Mouse (Mus musculus): ENCODE data around the gene Fam72a. TPM values are rescaled to one million over a fixed set of nuclear protein-coding genes. Genes with fewer than 3 reads are reported as not detected.

Fam72a gene
- polyA plus RNA-seq (2015; fragmentation: Nextera tagmentation; extraction: Ambion mirVana), result 2.4 and 3.1 TPM in 2 replicates

- H3K27me3 ChIP-seq (replicated peaks), result no peaks in the 10 kb centered on the region
- H3K4me1 ChIP-seq, result peaks cover 47% of the 10 kb centered on the region
- peak; percentile 92 for ATAC-seq (ENCODE audit: extremely low read depth, insufficient number of reproducible peaks, low FRiP score, low TSS enrichment)
- WGBS, result under 1% methylated on average over 44 of the region's 44 CpGs
- H3K36me3 ChIP-seq, result no peaks in the 10 kb centered on the region
- peak within 1 kb of the TSS; percentile 93 for H3K4me3 ChIP-seq
- H3K4me2 ChIP-seq, result peak within 1 kb of the TSS; percentile 96
- H3K27ac ChIP-seq (replicated peaks), result peak within 1 kb of the TSS; percentile 97
- H3K9ac ChIP-seq, result peak within 1 kb of the TSS; percentile 93
- H3K9me3 ChIP-seq, result no peaks in the 10 kb centered on the region
Observed at GRCm38 (mm10) chr1:131527281-131528080, at the start of gene Fam72a, which contains the start of gene Srgap2. Fam72a (plus strand) TSS chr1:131527903. Srgap2 (minus strand) TSS chr1:131527352.

GRCm38 (mm10) chr1:131478770-131479305 lies 48.9 kb upstream of the Fam72a start:
- H3K27ac ChIP-seq (replicated peaks), result peak overlapping the region; percentile 85
- peak; percentile 61 for ATAC-seq (ENCODE audit: extremely low read depth, insufficient number of reproducible peaks, low FRiP score, low TSS enrichment)

GRCm38 (mm10) chr1:131481391-131481790 lies 46.3 kb upstream of the Fam72a start:
- peaks cover 18% of the 10 kb centered on the region for H3K36me3 ChIP-seq
- H3K9me3 ChIP-seq, result peaks cover 9% of the 10 kb centered on the region
- H3K27me3 ChIP-seq (replicated peaks), result no peaks in the 10 kb centered on the region
- no peak overlapping the region for H3K27ac ChIP-seq (replicated peaks)
- H3K9ac ChIP-seq, result no peak overlapping the region
- no peak overlapping the region for H3K4me2 ChIP-seq
- H3K4me3 ChIP-seq, result no peak overlapping the region
- H3K4me1 ChIP-seq, result peaks cover 57% of the 10 kb centered on the region
- no peak for ATAC-seq (ENCODE audit: extremely low read depth, insufficient number of reproducible peaks, low FRiP score, low TSS enrichment)

More at GRCm38 (mm10) chr1:131478770-131479305, 48.9 kb upstream of the Fam72a start:
- no peak overlapping the region for H3K9ac ChIP-seq
- H3K4me3 ChIP-seq, result no peak overlapping the region
- peaks cover 18% of the 10 kb centered on the region for H3K36me3 ChIP-seq
- peaks cover 9% of the 10 kb centered on the region for H3K9me3 ChIP-seq
- H3K4me2 ChIP-seq, result no peak overlapping the region
- 23% methylated on average over 2 of the region's 2 CpGs for WGBS
- H3K27me3 ChIP-seq (replicated peaks), result no peaks in the 10 kb centered on the region
- peaks cover 43% of the 10 kb centered on the region for H3K4me1 ChIP-seq

GRCm38 (mm10) chr1:131482242-131482641 lies 45.5 kb upstream of the Fam72a start:
- Histone ChIP-seq H3K4me1 (peaks cover 61% of the 10 kb centered on the region), H3K4me2 (no peak overlapping the region), H3K4me3 (no peak overlapping the region), H3K9me3 (peaks cover 9% of the 10 kb centered on the region), H3K27me3 (replicated peaks) (no peaks in the 10 kb centered on the region), H3K36me3 (peaks cover 18% of the 10 kb centered on the region), H3K27ac (replicated peaks) (peak overlapping the region; percentile 28; the same call in 1 of the 2 replicates), H3K9ac (no peak overlapping the region)
- ATAC-seq (ENCODE audit: extremely low read depth, insufficient number of reproducible peaks, low FRiP score, low TSS enrichment), result no peak
- 78% methylated on average over 3 of the region's 3 CpGs for WGBS

- Histone ChIP-seq H3K27ac (replicated peaks) (0 out of 2 replicates have a peak overlapping the region, but pooled peaks have one; percentile 20), H3K4me3 (no peak overlapping the region), H3K36me3 (no peaks in the 10 kb centered on the region), H3K27me3 (replicated peaks) (no peaks in the 10 kb centered on the region), H3K9me3 (no peaks in the 10 kb centered on the region), H3K4me1 (peaks cover 70% of the 10 kb centered on the region), H3K9ac (no peak overlapping the region), H3K4me2 (no peak overlapping the region)
- WGBS, result 47% methylated on average over 5 of the region's 5 CpGs
- no peak for ATAC-seq (ENCODE audit: extremely low read depth, insufficient number of reproducible peaks, low FRiP score, low TSS enrichment)
Observed at GRCm38 (mm10) chr1:131486094-131486850, 41.4 kb upstream of the Fam72a start.

GRCm38 (mm10) chr1:131489312-131489711 lies 38.4 kb upstream of the Fam72a start:
- H3K4me1 ChIP-seq, result peaks cover 76% of the 10 kb centered on the region
- no peak overlapping the region for H3K9ac ChIP-seq
- H3K27ac ChIP-seq (replicated peaks), result no peak overlapping the region
- 69% methylated on average over 3 of the region's 3 CpGs for WGBS
- no peak for ATAC-seq (ENCODE audit: extremely low read depth, insufficient number of reproducible peaks, low FRiP score, low TSS enrichment)
- no peak overlapping the region for H3K4me3 ChIP-seq
- no peaks in the 10 kb centered on the region for H3K27me3 ChIP-seq (replicated peaks)
- no peak overlapping the region for H3K4me2 ChIP-seq
- no peaks in the 10 kb centered on the region for H3K9me3 ChIP-seq
- H3K36me3 ChIP-seq, result no peaks in the 10 kb centered on the region

- Histone ChIP-seq H3K27ac (replicated peaks) (peak overlapping the region; percentile 13; the same call in 1 of the 2 replicates), H3K4me1 (peaks cover 74% of the 10 kb centered on the region), H3K9me3 (no peaks in the 10 kb centered on the region), H3K4me3 (no peak overlapping the region), H3K9ac (no peak overlapping the region), H3K36me3 (no peaks in the 10 kb centered on the region), H3K27me3 (replicated peaks) (no peaks in the 10 kb centered on the region), H3K4me2 (peak overlapping the region; percentile 35)
- ATAC-seq (ENCODE audit: extremely low read depth, insufficient number of reproducible peaks, low FRiP score, low TSS enrichment), result no peak
- WGBS, result 27% methylated on average over 4 of the region's 4 CpGs
Observed at GRCm38 (mm10) chr1:131491579-131491978, 36.1 kb upstream of the Fam72a start.

GRCm38 (mm10) chr1:131492360-131492759 lies 35.3 kb upstream of the Fam72a start:
- H3K27ac ChIP-seq (replicated peaks), result no peak overlapping the region
- no peak for ATAC-seq (ENCODE audit: extremely low read depth, insufficient number of reproducible peaks, low FRiP score, low TSS enrichment)
- peaks cover 68% of the 10 kb centered on the region for H3K4me1 ChIP-seq

GRCm38 (mm10) chr1:131493966-131494898 lies 33.5 kb upstream of the Fam72a start:
- Histone ChIP-seq H3K9me3 (no peaks in the 10 kb centered on the region), H3K27me3 (replicated peaks) (no peaks in the 10 kb centered on the region), H3K4me3 (no peak overlapping the region), H3K36me3 (no peaks in the 10 kb centered on the region), H3K4me1 (peaks cover 59% of the 10 kb centered on the region), H3K9ac (no peak overlapping the region), H3K27ac (replicated peaks) (peak overlapping the region; percentile 73), H3K4me2 (no peak overlapping the region; the same call in 1 of the 2 replicates)
- no peak for ATAC-seq (ENCODE audit: extremely low read depth, insufficient number of reproducible peaks, low FRiP score, low TSS enrichment)
- 63% methylated on average over 4 of the region's 4 CpGs for WGBS

More at GRCm38 (mm10) chr1:131492360-131492759, 35.3 kb upstream of the Fam72a start:
- Histone ChIP-seq H3K4me2 (no peak overlapping the region), H3K9me3 (no peaks in the 10 kb centered on the region), H3K4me3 (no peak overlapping the region), H3K36me3 (no peaks in the 10 kb centered on the region), H3K27me3 (replicated peaks) (no peaks in the 10 kb centered on the region), H3K9ac (peak overlapping the region; percentile 33; the same call in 1 of the 2 replicates)
- 34% methylated on average over 2 of the region's 2 CpGs for WGBS

GRCm38 (mm10) chr1:131498231-131498630 lies 29.5 kb upstream of the Fam72a start:
- Histone ChIP-seq H3K4me2 (no peak overlapping the region), H3K9me3 (no peaks in the 10 kb centered on the region), H3K36me3 (no peaks in the 10 kb centered on the region), H3K4me1 (peaks cover 40% of the 10 kb centered on the region), H3K27me3 (replicated peaks) (no peaks in the 10 kb centered on the region), H3K9ac (no peak overlapping the region), H3K27ac (replicated peaks) (no peak overlapping the region), H3K4me3 (no peak overlapping the region)
- ATAC-seq (ENCODE audit: extremely low read depth, insufficient number of reproducible peaks, low FRiP score, low TSS enrichment), result no peak
- 81% methylated on average over 1 of the region's 1 CpGs for WGBS

Measured in heart, embryonic 13.5 days (tissue).